Mouse (Mus musculus) spleen, adult 2 months (tissue): ENCODE measurements at regions not wholly inside any gene's neighbourhood (a gene's known extent, or its start where the extent isn't known, plus 50 kb on each side); places are given as distances from the start of the nearest gene placed in this dataset.
"Not testable (repeated sequence)": the region's sequence is repeated elsewhere in the genome, so short reads cannot be mapped to it uniquely, and the experiment has no call there.

Experiments used
- DNase-seq, 2 experiments: peaks; one replicate each; pipeline versions ENCODE4 v3.0.0 to v3.0.0-alpha.2; 2012 to 2021; ENCODE audit warnings: low spot score in 2 of 2, low read depth in 1 of 2
- H3K27ac ChIP-seq: fragments of 200-500 bp; 2 replicates; pipeline ENCODE4 v1.5.1; 2012; ENCODE audit warnings: low read length, inconsistent platforms; ENCODE audit not compliant: insufficient read depth
- H3K27me3 ChIP-seq: fragments of 200-500 bp; 2 replicates; pipeline ENCODE4 v1.6.1; 2012; ENCODE audit warnings: mild to moderate bottlenecking, moderate library complexity, low read length, inconsistent platforms; ENCODE audit not compliant: control insufficient read depth, insufficient read depth
- H3K36me3 ChIP-seq: fragments of 200-500 bp; 2 replicates; pipeline ENCODE4 v1.6.1; 2012; ENCODE audit warnings: mild to moderate bottlenecking, low read length, inconsistent platforms; ENCODE audit not compliant: control insufficient read depth, insufficient read depth
- H3K4me1 ChIP-seq: fragments of 200-500 bp; 2 replicates; pipeline ENCODE4 v1.6.1; 2011; ENCODE audit warnings: inconsistent platforms; ENCODE audit not compliant: control insufficient read depth, insufficient read depth, insufficient read length
- H3K4me3 ChIP-seq: fragments of 200-500 bp; 2 replicates; pipeline ENCODE4 v1.5.1; 2011; ENCODE audit warnings: mild to moderate bottlenecking, inconsistent platforms; ENCODE audit not compliant: insufficient read depth, insufficient read length; ENCODE audit errors: extremely low read depth
- CTCF ChIP-seq: fragments of 200-500 bp; IDR thresholded peaks from 2 replicates; pipeline ENCODE4 v1.5.1; 2011; ENCODE audit warnings: mild to moderate bottlenecking, inconsistent platforms; ENCODE audit not compliant: insufficient read depth, insufficient read length, insufficient replicate concordance; ENCODE audit errors: extremely low read depth
- POLR2A ChIP-seq: fragments of 200-500 bp; IDR thresholded peaks from 2 replicates; pipeline ENCODE4 v1.6.1; 2011; ENCODE audit warnings: low read depth, low read length, inconsistent platforms
- WGBS: fragments of 180-500 bp; shearing (Covaris S2); methylation state at CpG from one replicate; pipeline ENCODE4 v1.1.7; 2018; 5-methylcytosine and 5-hydroxymethylcytosine counted together

DNA sequence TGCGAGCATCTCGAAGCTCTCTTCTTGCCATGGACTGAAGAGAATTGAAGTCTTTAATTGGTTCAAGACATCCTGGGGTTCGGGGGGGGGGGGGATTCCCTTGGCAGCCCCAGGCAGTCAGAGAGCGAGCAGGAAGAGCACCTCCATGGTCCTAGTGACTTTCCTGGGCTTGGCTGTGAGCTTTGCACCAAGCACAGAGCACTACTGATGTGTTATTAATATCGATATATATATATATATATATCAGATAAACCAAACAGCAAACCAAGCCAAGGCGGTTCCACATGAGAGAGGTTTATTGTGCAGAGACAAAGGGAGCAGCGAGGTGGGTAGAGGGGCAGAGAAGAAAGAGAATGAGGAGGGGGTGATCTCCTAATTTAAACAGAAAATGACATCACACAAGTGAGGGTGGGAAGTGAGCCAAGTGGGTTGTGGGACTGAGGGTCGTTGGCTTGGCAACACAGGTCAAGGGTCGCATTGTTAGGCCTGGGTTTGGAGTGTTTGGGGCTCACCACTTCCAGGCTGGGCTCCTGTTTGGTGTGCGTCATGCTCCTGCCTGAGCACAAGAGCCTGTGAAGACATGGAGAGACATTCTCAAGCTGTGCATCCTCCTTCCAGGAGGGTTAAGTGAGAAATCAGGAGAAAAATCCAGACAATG is 119.9 kb downstream of the Bod1 start:
- WGBS = 75% methylated on average over 10 of the region's 10 CpGs
- H3K36me3 ChIP-seq = no peaks in the 10 kb centered on the region
- H3K27ac ChIP-seq = no peak overlapping the region
- no peaks in the 10 kb centered on the region for H3K4me1 ChIP-seq
- H3K27me3 ChIP-seq = no peaks in the 10 kb centered on the region
- TF ChIP-seq POLR2A (no peak), CTCF (no peak)
- DNase-seq = no peak
- H3K4me3 ChIP-seq = no peak overlapping the region

DNA sequence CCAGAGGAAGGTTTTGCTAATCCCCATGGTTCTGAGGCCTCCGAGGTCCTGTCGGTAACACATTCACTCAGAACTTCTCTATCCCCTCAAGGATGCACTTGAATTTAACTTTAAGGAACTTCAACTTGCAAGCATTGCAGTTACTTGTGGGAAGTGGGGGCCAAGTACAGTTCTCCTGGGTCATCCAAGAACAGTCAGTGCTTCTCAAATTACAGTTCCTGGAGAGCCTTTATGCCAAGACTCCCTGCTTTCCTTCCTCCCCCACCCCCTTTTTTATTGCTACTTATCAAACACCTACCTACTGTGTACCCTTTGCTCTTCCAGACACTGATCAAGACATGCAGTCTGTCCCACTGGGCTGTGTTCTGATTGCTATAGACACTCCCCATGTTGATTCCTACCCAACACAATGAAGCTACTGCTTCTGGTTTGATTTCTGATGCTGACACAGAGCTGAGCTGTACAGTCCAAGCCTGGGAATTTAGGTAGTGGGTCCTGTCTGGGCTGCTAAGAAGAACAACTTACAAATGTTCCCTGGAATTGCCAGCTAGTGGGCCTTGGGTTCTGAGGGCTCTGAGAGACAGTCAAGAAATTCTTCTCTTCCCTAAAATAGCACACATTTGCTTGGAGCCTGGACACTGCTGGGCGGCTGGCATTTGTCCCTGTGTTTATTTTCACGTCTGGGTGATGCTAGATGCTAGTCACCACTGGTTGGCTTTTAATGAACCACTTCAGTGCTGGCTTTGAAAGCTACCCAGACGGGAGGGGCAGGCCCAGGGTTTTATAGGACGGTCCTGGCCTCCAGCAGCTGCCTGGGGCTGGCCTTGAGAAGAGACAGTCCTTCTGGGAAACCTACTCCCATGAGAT is 120.7 kb downstream of the Bod1 start:
- DNase-seq = no peak
- 0 out of 2 replicates have a peak overlapping the region, but pooled peaks have one; percentile 40 for H3K27ac ChIP-seq
- WGBS = 73% methylated on average over 6 of the region's 6 CpGs

DNA sequence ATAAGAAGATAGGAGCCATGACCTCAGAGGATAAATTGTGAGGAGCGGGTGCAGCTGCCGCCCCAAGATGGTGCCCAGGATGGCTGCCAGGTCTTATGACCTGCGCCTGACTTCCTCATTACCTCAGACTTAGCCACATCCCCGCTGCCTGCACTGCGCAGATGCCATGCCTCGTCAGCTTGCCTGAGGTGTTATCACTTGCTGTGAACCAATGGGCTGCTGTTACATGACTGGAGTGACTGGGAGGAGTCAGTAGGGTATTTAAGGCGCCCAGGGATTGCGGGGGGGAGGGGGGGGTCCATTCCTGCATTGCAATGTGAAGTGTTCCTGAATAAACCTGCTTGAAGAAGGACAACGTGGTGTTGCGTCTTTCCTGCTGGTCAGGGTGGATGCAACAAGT is 126.2 kb downstream of the Bod1 start:
- 82% methylated on average over 10 of the region's 10 CpGs for WGBS
- H3K4me3 ChIP-seq, H3K27ac ChIP-seq, H3K27me3 ChIP-seq, H3K4me1 ChIP-seq, H3K36me3 ChIP-seq, DNase-seq: not testable (repeated sequence)

More for the DNA sequence above, 120.7 kb downstream of the Bod1 start:
- Histone ChIP-seq H3K4me3 (no peak overlapping the region), H3K36me3 (no peaks in the 10 kb centered on the region), H3K27me3 (no peaks in the 10 kb centered on the region), H3K4me1 (no peaks in the 10 kb centered on the region)
- TF ChIP-seq CTCF = no peak
- TF ChIP-seq POLR2A = no peak

DNA sequence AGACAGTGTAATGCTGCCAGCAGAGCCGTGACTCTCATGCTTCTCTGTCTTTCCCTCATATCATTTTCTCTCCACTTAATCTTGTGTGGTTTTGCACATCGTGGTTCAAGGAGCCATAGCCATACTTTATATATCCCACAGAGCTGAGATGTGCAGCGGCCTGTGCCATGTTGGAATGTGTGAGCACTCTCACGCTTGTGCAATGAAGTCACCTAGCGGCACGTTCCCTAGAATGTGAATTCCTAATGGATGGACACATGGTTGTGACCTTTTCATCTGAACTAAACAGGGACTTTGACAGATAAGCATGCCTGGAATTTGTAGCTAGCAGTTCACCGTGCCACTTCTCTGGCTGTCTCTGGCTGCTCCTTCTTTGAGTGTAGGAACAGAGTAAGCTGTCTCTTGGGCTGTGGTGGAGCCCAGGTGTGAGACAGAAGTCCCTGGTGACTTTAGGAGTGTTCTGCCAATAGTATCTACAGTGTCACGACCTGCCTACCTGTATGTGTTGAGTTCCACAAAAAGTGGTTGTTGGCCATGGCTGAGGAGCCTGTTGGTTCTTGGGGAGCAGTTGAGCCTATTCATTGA is 129.0 kb downstream of the Bod1 start:
- DNase-seq = no peak
- no peaks in the 10 kb centered on the region for H3K36me3 ChIP-seq
- H3K27ac ChIP-seq = no peak overlapping the region
- no peak for TF ChIP-seq CTCF
- no peak for TF ChIP-seq POLR2A
- H3K27me3 ChIP-seq = no peaks in the 10 kb centered on the region
- WGBS = 81% methylated on average over 8 of the region's 8 CpGs
- no peaks in the 10 kb centered on the region for H3K4me1 ChIP-seq
- H3K4me3 ChIP-seq = no peak overlapping the region

DNA sequence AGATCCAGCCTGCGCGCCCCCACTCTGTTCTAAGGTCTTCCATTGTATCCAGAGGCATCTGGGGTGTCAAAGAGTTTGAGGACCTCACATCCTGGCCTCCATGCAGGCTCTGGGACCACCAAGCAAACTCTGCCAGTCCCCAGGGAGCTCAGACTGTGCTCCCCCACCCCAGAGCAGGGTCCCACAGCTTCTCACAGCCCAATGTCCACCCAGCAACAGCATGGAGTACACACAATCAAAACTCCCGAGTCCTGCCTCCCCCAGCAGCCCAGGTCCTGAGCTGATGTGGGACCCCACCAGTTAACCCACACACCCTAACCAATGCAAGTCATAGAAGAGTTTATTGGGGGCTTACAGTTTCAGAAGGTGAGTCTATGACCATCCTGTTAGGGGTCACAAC is 130.3 kb downstream of the Bod1 start:
- Histone ChIP-seq H3K27me3 (no peaks in the 10 kb centered on the region), H3K27ac (no peak overlapping the region), H3K4me3 (no peak overlapping the region), H3K4me1 (no peaks in the 10 kb centered on the region), H3K36me3 (no peaks in the 10 kb centered on the region)
- TF ChIP-seq POLR2A (no peak), CTCF (no peak)
- WGBS = 93% methylated on average over 3 of the region's 3 CpGs
- no peak for DNase-seq

DNA sequence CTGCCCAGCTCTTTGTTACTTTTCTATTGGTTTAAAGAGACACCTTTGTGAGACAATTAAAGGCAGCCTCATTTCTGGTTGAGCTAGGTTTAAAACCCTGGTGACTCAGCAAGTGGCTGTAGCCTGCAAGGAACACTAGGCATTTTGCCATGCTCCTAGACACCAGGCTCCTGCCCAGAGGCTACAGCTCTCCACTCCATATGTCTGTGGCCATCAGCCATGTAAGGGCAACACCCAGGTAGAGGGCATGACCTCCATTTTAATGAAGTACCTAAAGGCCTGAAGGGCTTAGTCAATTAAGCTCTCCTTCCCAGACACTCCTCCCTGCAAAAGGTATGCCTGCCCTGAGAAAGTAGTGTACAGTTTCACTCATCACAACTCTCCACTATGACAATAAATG is 130.9 kb downstream of the Bod1 start:
- Histone ChIP-seq H3K4me1 (no peaks in the 10 kb centered on the region), H3K27ac (no peak overlapping the region), H3K27me3 (no peaks in the 10 kb centered on the region), H3K36me3 (no peaks in the 10 kb centered on the region), H3K4me3 (no peak overlapping the region)
- TF ChIP-seq POLR2A (no peak), CTCF (no peak)
- no peak for DNase-seq

DNA sequence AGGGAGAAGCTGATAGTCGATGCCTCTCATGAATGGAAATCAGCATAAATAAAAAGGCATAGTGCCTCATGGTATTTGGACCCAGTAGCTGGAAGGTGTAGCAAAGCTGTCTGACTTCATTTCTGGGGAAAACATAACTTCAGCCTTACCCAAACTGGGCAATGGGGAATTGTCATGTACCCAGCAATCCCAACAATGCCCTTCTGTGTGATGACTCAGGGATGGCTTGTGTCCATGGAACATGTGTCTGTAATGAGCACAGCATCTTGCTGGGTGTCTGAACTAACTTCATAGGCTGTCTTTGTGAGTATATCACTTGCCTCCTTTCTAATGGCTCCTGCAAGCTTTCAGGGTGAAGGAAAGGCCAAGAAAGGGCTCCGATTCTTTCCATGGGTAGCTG is 140.3 kb downstream of the Bod1 start:
- WGBS = 94% methylated on average over 2 of the region's 2 CpGs
- H3K4me1 ChIP-seq = no peaks in the 10 kb centered on the region
- H3K27ac ChIP-seq = no peak overlapping the region

More for the DNA sequence above, 140.3 kb downstream of the Bod1 start:
- Histone ChIP-seq H3K27me3 (no peaks in the 10 kb centered on the region), H3K4me3 (no peak overlapping the region), H3K36me3 (no peaks in the 10 kb centered on the region)
- DNase-seq = no peak
- TF ChIP-seq CTCF (no peak), POLR2A (no peak)
